Mouse (Mus musculus): ENCODE results near the gene Kcnk2. TPM values are rescaled to one million over a fixed set of nuclear protein-coding genes. Genes with fewer than 3 reads are reported as not detected.
"Not testable (repeated sequence)": the region's sequence is repeated elsewhere in the genome, so short reads cannot be mapped to it uniquely, and the experiment has no call there.

The Kcnk2 gene
- polyA plus RNA-seq, 1 experiment, result 1.9 TPM

GRCm38 (mm10) chr1:189345166-189345565, 56.9 kb downstream of the Kcnk2 start:
- no peak for DNase-seq (ENCODE audit: low read depth, low spot score)
- 54% methylated on average over 5 of the region's 5 CpGs for WGBS

GRCm38 (mm10) chr1:189343301-189344251, 58.5 kb downstream of the Kcnk2 start:
- DNase-seq (ENCODE audit: low read depth, low spot score), result no peak
- 4% methylated on average over 79 of the region's 82 CpGs for WGBS

- no peak for DNase-seq (ENCODE audit: low read depth, low spot score)
- 5% methylated on average over 30 of the region's 30 CpGs for WGBS
These were observed 59.5 kb downstream of the Kcnk2 start for GRCm38 (mm10) chr1:189342416-189343104.

- no peak for DNase-seq (ENCODE audit: low read depth, low spot score)
- WGBS, result 34% methylated on average over 4 of the region's 4 CpGs
These were observed 60.6 kb downstream of the Kcnk2 start for GRCm38 (mm10) chr1:189341381-189341917.

- DNase-seq (ENCODE audit: low read depth, low spot score), result no peak
- WGBS, result 49% methylated on average over 2 of the region's 2 CpGs
These were observed 86.2 kb downstream of the Kcnk2 start for GRCm38 (mm10) chr1:189315896-189316295.

- 65% methylated on average over 6 of the region's 6 CpGs for WGBS
- no peak for DNase-seq (ENCODE audit: low read depth, low spot score)
These were observed 87.6 kb downstream of the Kcnk2 start for GRCm38 (mm10) chr1:189314495-189314894.

- no peak for DNase-seq (ENCODE audit: low read depth, low spot score)
- WGBS, result 80% methylated on average over 7 of the region's 7 CpGs
These were observed 88.3 kb downstream of the Kcnk2 start for GRCm38 (mm10) chr1:189313750-189314149.

- WGBS, result 18% methylated on average over 2 of the region's 2 CpGs
- peak; percentile 44 for DNase-seq (ENCODE audit: low read depth, low spot score)
These were observed 91.9 kb downstream of the Kcnk2 start for GRCm38 (mm10) chr1:189310145-189310544.

- WGBS, result 84% methylated on average over 8 of the region's 8 CpGs
- DNase-seq (ENCODE audit: low read depth, low spot score), result no peak
These were observed 97.0 kb downstream of the Kcnk2 start for GRCm38 (mm10) chr1:189304988-189305522.

GRCm38 (mm10) chr1:189303001-189303400, 99.1 kb downstream of the Kcnk2 start:
- WGBS, result 56% methylated on average over 3 of the region's 3 CpGs
- no peak for DNase-seq (ENCODE audit: low read depth, low spot score)

GRCm38 (mm10) chr1:189293679-189294406, 108.2 kb downstream of the Kcnk2 start:
- 82% methylated on average over 12 of the region's 12 CpGs for WGBS
- no peak for DNase-seq (ENCODE audit: low read depth, low spot score)

GRCm38 (mm10) chr1:189290885-189291284, 111.2 kb downstream of the Kcnk2 start:
- DNase-seq (ENCODE audit: low read depth, low spot score), result no peak
- WGBS, result 54% methylated on average over 3 of the region's 3 CpGs

- no peak for DNase-seq (ENCODE audit: low read depth, low spot score)
- 88% methylated on average over 8 of the region's 8 CpGs for WGBS
These were observed 113.1 kb downstream of the Kcnk2 start for GRCm38 (mm10) chr1:189288948-189289347.

- DNase-seq (ENCODE audit: low read depth, low spot score), result no peak
- 56% methylated on average over 2 of the region's 2 CpGs for WGBS
These were observed 129.8 kb downstream of the Kcnk2 start for GRCm38 (mm10) chr1:189272281-189272680.

GRCm38 (mm10) chr1:189253631-189254030, 148.4 kb downstream of the Kcnk2 start:
- no peak for DNase-seq (ENCODE audit: low read depth, low spot score)

GRCm38 (mm10) chr1:189253207-189253606, 148.9 kb downstream of the Kcnk2 start:
- no peak for DNase-seq (ENCODE audit: low read depth, low spot score)
- WGBS, result 68% methylated on average over 3 of the region's 3 CpGs

GRCm38 (mm10) chr1:189243206-189243605, 158.9 kb downstream of the Kcnk2 start:
- WGBS, result 78% methylated on average over 2 of the region's 2 CpGs
- DNase-seq (ENCODE audit: low read depth, low spot score), result not testable (repeated sequence)

GRCm38 (mm10) chr1:189235261-189235660, 166.8 kb downstream of the Kcnk2 start:
- DNase-seq (ENCODE audit: low read depth, low spot score), result no peak
- 57% methylated on average over 5 of the region's 5 CpGs for WGBS

GRCm38 (mm10) chr1:189232829-189233228, 169.2 kb downstream of the Kcnk2 start:
- 65% methylated on average over 6 of the region's 6 CpGs for WGBS
- no peak for DNase-seq (ENCODE audit: low read depth, low spot score)
